Mouse (Mus musculus) ES-E14 (cell line): ENCODE data around the gene Ush1c. TPM values are rescaled to one million over a fixed set of nuclear protein-coding genes. Genes with fewer than 3 reads are reported as not detected.

Experiments used
- DNase-seq: peaks from one replicate; pipeline ENCODE4 v3.0.0-alpha.2; 2013; ENCODE audit warnings: low read depth, low spot score
- H3K27ac ChIP-seq: 2 replicates; pipeline ENCODE4 v1.5.1; 2012; ENCODE audit warnings: low read depth, mild to moderate bottlenecking, low read length, moderate library complexity, mixed read lengths; ENCODE audit not compliant: poor library complexity, insufficient read depth, severe bottlenecking
- H3K36me3 ChIP-seq: 2 replicates; pipeline ENCODE4 v1.6.1; 2012; ENCODE audit warnings: mild to moderate bottlenecking, low read length, moderate library complexity, mixed read lengths; ENCODE audit not compliant: control insufficient read depth, poor library complexity, insufficient read depth, severe bottlenecking
- H3K4me1 ChIP-seq, 2 experiments: fragments of 150-350 bp in 1 of 2; sonication (generic) in 1 of 2; 2 replicates each; pipeline ENCODE4 v1.6.1; 2012; ENCODE audit warnings: low read length in 2 of 2, mild to moderate bottlenecking in 1 of 2, mixed read lengths in 1 of 2; ENCODE audit not compliant: control insufficient read depth in 2 of 2, insufficient read depth in 2 of 2, poor library complexity in 1 of 2
- H3K4me3 ChIP-seq, 2 experiments: fragments of 150-350 bp in 1 of 2; sonication (generic) in 1 of 2; 2 replicates each; pipeline ENCODE4 v1.5.1; 2012; ENCODE audit warnings: low read length in 2 of 2, low read depth in 1 of 2, mild to moderate bottlenecking in 1 of 2, mixed read lengths in 1 of 2; ENCODE audit not compliant: insufficient read depth in 1 of 2, poor library complexity in 1 of 2, severe bottlenecking in 1 of 2
- H3K9ac ChIP-seq: 2 replicates; pipeline ENCODE4 v1.6.1; 2012; ENCODE audit warnings: low read depth, mild to moderate bottlenecking, low read length, mixed read lengths; ENCODE audit not compliant: poor library complexity, insufficient read depth, severe bottlenecking
- H3K9me3 ChIP-seq: fragments of 150-350 bp; sonication (generic); 2 replicates; pipeline ENCODE4 v1.6.1; 2012; ENCODE audit warnings: low read depth, mild to moderate bottlenecking, low read length; ENCODE audit not compliant: control insufficient read depth, insufficient read depth
- CHD2 ChIP-seq: IDR thresholded peaks from 2 replicates; pipeline ENCODE4 v1.6.1; 2014; ENCODE audit warnings: mild to moderate bottlenecking, low read depth, low read length, inconsistent platforms
- HCFC1 ChIP-seq: IDR thresholded peaks from 2 replicates; pipeline ENCODE4 v1.6.1; 2012; ENCODE audit warnings: low read length, inconsistent platforms, borderline replicate concordance; ENCODE audit not compliant: insufficient read depth
- MAFK ChIP-seq: IDR thresholded peaks from 2 replicates; pipeline ENCODE4 v1.6.1; 2014; ENCODE audit warnings: mild to moderate bottlenecking, low read depth, low read length, inconsistent platforms; ENCODE audit not compliant: insufficient read depth
- ZC3H11A ChIP-seq: IDR thresholded peaks from 2 replicates; pipeline ENCODE4 v1.6.1; 2012; ENCODE audit warnings: low read depth, mild to moderate bottlenecking, inconsistent platforms, low read length, borderline replicate concordance
- ZNF384 ChIP-seq: IDR thresholded peaks from 2 replicates; pipeline ENCODE4 v1.6.1; 2012; ENCODE audit warnings: low read depth, low read length, inconsistent platforms
- in situ Hi-C, 2 experiments: fragments of 600-800 bp; cut with MboI; formaldehyde crosslinking; loops; one replicate each; pipeline ENCODE4 v1.15.1; 2025; ENCODE audit warnings: low sequenced_read_pairs in 2 of 2, inconsistent platforms in 1 of 2; ENCODE audit not compliant: unreplicated experiment in 2 of 2
- total RNA-seq: library from RNA; depleted of rRNA; stranded (reverse); fragments of 300-350 nt; gene quantifications from 2 replicates; pipeline ENCODE4 v1.2.3, GENCODE M21; 2012

Ush1c gene
- total RNA-seq, 1 experiment: 0.18 TPM

- H3K36me3 ChIP-seq: no peaks in the 10 kb centered on the region
- in situ Hi-C loops: no loop called here
- DNase-seq: no peak
- no peak overlapping the region for H3K4me3 ChIP-seq
- TF ChIP-seq MAFK (no peak), ZNF384 (no peak), CHD2 (no peak), HCFC1 (no peak), ZC3H11A (no peak)
- no peaks in the 10 kb centered on the region for H3K9me3 ChIP-seq
- H3K27ac ChIP-seq: no peak overlapping the region
- H3K4me1 ChIP-seq: no peaks in the 10 kb centered on the region
- no peak overlapping the region for H3K9ac ChIP-seq
Measured at GRCm38 (mm10) chr7:46165876-46166275, 72.4 kb downstream of the Ush1c start.

- Histone ChIP-seq H3K4me3 (no peak overlapping the region), H3K36me3 (no peaks in the 10 kb centered on the region), H3K4me1 (no peaks in the 10 kb centered on the region), H3K27ac (no peak overlapping the region), H3K9ac (no peak overlapping the region), H3K9me3 (no peaks in the 10 kb centered on the region)
- in situ Hi-C loops: no loop called here
- no peak for TF ChIP-seq ZNF384
- TF ChIP-seq MAFK: no peak
- no peak for TF ChIP-seq HCFC1
- TF ChIP-seq CHD2: no peak
- TF ChIP-seq ZC3H11A: no peak
- no peak for DNase-seq
Measured at GRCm38 (mm10) chr7:46162731-46163130, 75.6 kb downstream of the Ush1c start.

GRCm38 (mm10) chr7:46162132-46162727 is 76.1 kb downstream of the Ush1c start:
- no peaks in the 10 kb centered on the region for H3K4me1 ChIP-seq
- TF ChIP-seq MAFK: no peak
- no peak for TF ChIP-seq ZC3H11A
- TF ChIP-seq HCFC1: no peak
- TF ChIP-seq CHD2: no peak
- no peak for TF ChIP-seq ZNF384
- in situ Hi-C loops: no loop called here
- H3K4me3 ChIP-seq: no peak overlapping the region
- DNase-seq: no peak
- H3K9ac ChIP-seq: no peak overlapping the region
- no peaks in the 10 kb centered on the region for H3K9me3 ChIP-seq
- no peak overlapping the region for H3K27ac ChIP-seq
- no peaks in the 10 kb centered on the region for H3K36me3 ChIP-seq

GRCm38 (mm10) chr7:46161615-46162014 is 76.7 kb downstream of the Ush1c start:
- TF ChIP-seq ZNF384 (no peak), HCFC1 (no peak), ZC3H11A (no peak), CHD2 (no peak), MAFK (no peak)
- in situ Hi-C loops: no loop called here
- Histone ChIP-seq H3K36me3 (no peaks in the 10 kb centered on the region), H3K9me3 (no peaks in the 10 kb centered on the region), H3K4me3 (no peak overlapping the region), H3K27ac (no peak overlapping the region), H3K9ac (no peak overlapping the region), H3K4me1 (no peaks in the 10 kb centered on the region)
- DNase-seq: no peak
